Mouse (Mus musculus) hindbrain, embryonic 16.5 days (tissue): ENCODE measurements around the gene Ivl. TPM values are rescaled to one million over a fixed set of nuclear protein-coding genes. Genes with fewer than 3 reads are reported as not detected.

Experiments used
- ATAC-seq: fragments of 200-750 bp; cut with Nextera tagmentation; 2 replicates; pipeline ENCODE4 v1.8.0; 2017; ENCODE audit warnings: moderate TSS enrichment, moderate library complexity
- H3K27ac ChIP-seq: fragments of 300-500 bp; sonication (generic); 2 replicates; pipeline ENCODE4 v1.5.1; 2014; ENCODE audit warnings: low read depth, mild to moderate bottlenecking, control low read depth, low read length, moderate library complexity
- H3K27me3 ChIP-seq: fragments of 300-500 bp; sonication (generic); replicated peaks from 2 replicates; pipeline ENCODE4 v1.6.1; 2014; ENCODE audit warnings: low read length; ENCODE audit not compliant: control insufficient read depth, insufficient read depth
- H3K36me3 ChIP-seq: fragments of 300-500 bp; sonication (generic); 2 replicates; pipeline ENCODE4 v1.6.1; 2014; ENCODE audit warnings: mild to moderate bottlenecking, low read length, moderate library complexity, mixed read lengths; ENCODE audit not compliant: control insufficient read depth, insufficient read depth
- H3K4me1 ChIP-seq: fragments of 300-500 bp; sonication (generic); 2 replicates; pipeline ENCODE4 v1.6.1; 2014; ENCODE audit warnings: low read depth, low read length; ENCODE audit not compliant: control insufficient read depth, insufficient read depth
- H3K4me2 ChIP-seq: fragments of 300-500 bp; sonication (generic); 2 replicates; pipeline ENCODE4 v1.6.1; 2014; ENCODE audit warnings: mild to moderate bottlenecking, low read length, control low read depth, moderate library complexity
- H3K4me3 ChIP-seq: fragments of 300-500 bp; sonication (generic); 2 replicates; pipeline ENCODE4 v1.5.1; 2014; ENCODE audit warnings: mild to moderate bottlenecking, low read length, control low read depth, moderate library complexity
- H3K9ac ChIP-seq: fragments of 300-500 bp; sonication (generic); 2 replicates; pipeline ENCODE4 v1.6.1; 2014; ENCODE audit warnings: low read depth, mild to moderate bottlenecking, control low read depth, low read length, moderate library complexity
- H3K9me3 ChIP-seq: fragments of 300-500 bp; sonication (generic); 2 replicates; pipeline ENCODE4 v1.6.1; 2014; ENCODE audit warnings: mild to moderate bottlenecking, low read length, moderate library complexity; ENCODE audit not compliant: control insufficient read depth
- WGBS: fragments of 180-500 bp; shearing (Covaris S2); extraction: QIAGEN DNeasy Blood & Tissue Kit; methylation state at CpG from one replicate; pipeline ENCODE4 v1.1.7; 2014; 5-methylcytosine and 5-hydroxymethylcytosine counted together
- polyA plus RNA-seq: library from polyadenylated mRNA; unstranded; fragments of >200 nt; fragmentation: Nextera tagmentation; extraction: Ambion mirVana; gene quantifications from 2 replicates; pipeline ENCODE4 v1.2.1, GENCODE M21; 2015

The Ivl gene
- polyA plus RNA-seq: not detected in 2 replicates

DNA sequence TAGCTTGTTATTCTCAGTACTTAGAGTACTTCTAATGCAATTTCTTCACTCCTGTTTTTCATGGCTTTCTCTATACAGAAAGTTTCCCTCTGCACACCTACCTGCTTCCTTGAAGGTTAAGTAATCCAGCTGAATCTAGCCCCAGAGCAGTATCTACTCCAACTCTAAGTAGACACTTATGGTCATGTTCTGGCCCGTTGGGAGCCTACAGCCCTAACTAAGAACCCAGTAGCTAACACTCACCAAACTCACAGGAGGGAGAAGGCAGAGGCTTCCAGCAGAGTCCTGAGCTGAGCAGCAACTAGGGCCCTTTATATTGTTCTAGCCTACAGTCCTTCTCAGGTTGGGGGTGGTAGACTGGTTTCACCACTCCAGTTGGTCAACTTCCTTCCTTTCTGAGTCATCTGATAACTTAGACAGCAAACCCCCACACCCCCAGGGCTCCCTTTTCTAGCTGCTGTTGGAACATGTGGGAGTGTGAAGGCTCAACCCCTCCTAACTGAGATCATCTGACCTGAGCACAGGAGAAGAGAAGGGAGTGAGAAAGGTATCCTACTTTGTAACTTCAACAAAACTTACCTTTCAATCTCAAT lies at the start of gene Ivl:
Ivl (minus strand) TSS at position 287 of the 593 bp plus-strand sequence.
- H3K4me3 ChIP-seq: no peak within 1 kb of the TSS
- H3K4me1 ChIP-seq: no peaks in the 10 kb centered on the region
- no peak within 1 kb of the TSS for H3K27ac ChIP-seq
- no peak within 1 kb of the TSS for H3K9ac ChIP-seq
- no peaks in the 10 kb centered on the region for H3K27me3 ChIP-seq
- H3K4me2 ChIP-seq: no peak within 1 kb of the TSS
- H3K9me3 ChIP-seq: no peaks in the 10 kb centered on the region
- no peaks in the 10 kb centered on the region for H3K36me3 ChIP-seq
- 87% methylated on average over 1 of the region's 1 CpGs for WGBS
- no peak for ATAC-seq

DNA sequence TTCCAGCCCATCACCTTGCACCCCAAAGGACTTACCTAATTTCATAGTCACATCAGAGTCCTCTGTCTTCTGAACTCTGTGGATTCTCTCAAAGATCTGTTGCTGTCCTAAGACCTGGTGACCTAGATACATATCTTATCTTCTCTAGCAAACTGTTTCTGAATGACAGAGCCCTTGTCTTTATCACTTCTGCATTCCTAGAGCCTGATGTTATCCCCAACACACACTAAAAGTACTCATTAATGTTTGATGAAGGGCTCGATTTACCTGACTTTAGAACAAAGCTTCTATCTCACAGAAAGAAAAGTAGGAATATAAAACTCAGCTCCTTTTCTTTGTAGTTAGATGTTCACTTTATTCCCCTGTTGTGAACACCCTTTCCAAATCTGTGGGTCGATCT lies 48.0 kb upstream of the Ivl start, which contains the start of gene Lce6a:
Lce6a (minus strand) TSS at position 101 of the 400 bp plus-strand sequence.
- 83% methylated on average over 2 of the region's 2 CpGs for WGBS
- Histone ChIP-seq H3K9ac (no peak within 1 kb of the TSS), H3K4me1 (no peaks in the 10 kb centered on the region), H3K27ac (no peak within 1 kb of the TSS), H3K27me3 (no peaks in the 10 kb centered on the region), H3K9me3 (no peaks in the 10 kb centered on the region), H3K36me3 (no peaks in the 10 kb centered on the region), H3K4me3 (no peak within 1 kb of the TSS), H3K4me2 (no peak within 1 kb of the TSS)
- no peak for ATAC-seq

DNA sequence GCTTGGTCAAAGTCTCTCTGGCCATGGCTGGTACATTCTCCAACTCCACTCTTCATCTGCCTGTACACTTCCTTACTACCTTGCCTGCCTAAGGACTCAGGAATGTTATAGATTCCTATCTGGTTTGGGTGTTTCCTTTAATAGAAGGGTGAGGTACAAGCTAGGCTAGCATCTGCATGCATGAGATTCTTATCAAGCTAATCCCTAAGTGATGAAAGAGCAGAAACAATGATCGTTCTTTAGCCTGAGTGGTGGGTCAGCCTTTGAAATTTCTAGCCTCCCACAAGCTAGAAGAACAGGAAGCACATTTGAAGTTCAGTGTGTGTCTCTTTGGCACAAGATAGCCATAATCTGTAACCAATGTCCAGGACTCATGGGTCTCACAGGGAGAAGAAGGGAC lies 36.3 kb upstream of the Ivl start:
- Histone ChIP-seq H3K36me3 (no peaks in the 10 kb centered on the region), H3K27ac (no peak overlapping the region), H3K4me3 (no peak overlapping the region), H3K9me3 (no peaks in the 10 kb centered on the region), H3K4me1 (no peaks in the 10 kb centered on the region), H3K9ac (no peak overlapping the region), H3K27me3 (no peaks in the 10 kb centered on the region), H3K4me2 (no peak overlapping the region)
- WGBS: 81% methylated on average over 1 of the region's 1 CpGs
- no peak for ATAC-seq

DNA sequence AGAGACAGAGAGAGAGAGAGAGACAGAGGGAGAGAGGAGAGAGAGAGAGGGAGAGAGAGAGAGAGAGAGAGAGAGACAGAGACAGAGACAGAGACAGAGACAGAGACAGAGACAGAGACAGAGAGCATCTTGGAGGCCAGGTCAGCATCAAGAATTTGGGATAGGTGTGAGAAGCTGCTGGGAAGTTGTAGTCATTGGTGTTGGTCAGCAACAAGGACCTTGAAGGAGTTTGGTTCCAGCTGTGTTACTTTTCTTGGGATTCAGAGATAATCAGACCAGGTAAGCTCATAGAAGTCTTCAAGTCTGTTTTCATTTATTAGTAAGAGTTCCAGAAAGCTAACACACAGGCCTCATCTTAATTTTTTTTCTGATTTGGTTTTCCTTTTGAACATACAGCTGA lies 33.9 kb upstream of the Ivl start, which contains the start of gene 2210017I01Rik:
2210017I01Rik (minus strand) TSS at position 101 of the 400 bp plus-strand sequence.
- Histone ChIP-seq H3K36me3 (no peaks in the 10 kb centered on the region), H3K27me3 (no peaks in the 10 kb centered on the region), H3K4me1 (no peaks in the 10 kb centered on the region), H3K27ac (no peak within 1 kb of the TSS), H3K4me2 (no peak within 1 kb of the TSS), H3K4me3 (no peak within 1 kb of the TSS), H3K9ac (no peak within 1 kb of the TSS), H3K9me3 (no peaks in the 10 kb centered on the region)
- ATAC-seq: no peak

DNA sequence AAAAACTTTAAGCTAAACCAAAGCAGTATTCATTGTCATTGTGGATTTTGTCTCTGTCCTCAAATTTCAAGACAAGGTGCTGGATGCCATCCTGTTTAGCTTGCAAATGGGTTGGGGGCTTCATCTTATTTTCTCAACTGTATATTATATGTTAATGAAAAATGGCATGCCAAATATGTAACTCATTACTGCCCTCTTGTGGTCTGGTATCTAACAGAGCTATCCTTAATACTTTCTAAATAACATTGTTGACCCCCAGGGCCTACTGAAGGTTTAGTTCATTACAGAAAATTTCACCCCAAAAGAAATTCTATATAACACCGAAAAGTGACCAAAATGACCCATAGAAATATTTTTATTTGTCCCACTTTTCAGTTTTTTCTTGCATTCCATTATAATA lies 28.6 kb upstream of the Ivl start:
- Histone ChIP-seq H3K4me2 (no peak overlapping the region), H3K36me3 (no peaks in the 10 kb centered on the region), H3K4me3 (no peak overlapping the region), H3K9ac (no peak overlapping the region), H3K27me3 (no peaks in the 10 kb centered on the region), H3K9me3 (no peaks in the 10 kb centered on the region; the same call in 1 of the 2 replicates), H3K4me1 (no peaks in the 10 kb centered on the region), H3K27ac (no peak overlapping the region)
- no peak for ATAC-seq
- WGBS: 42% methylated on average over 1 of the region's 1 CpGs

GRCm38 (mm10) chr3:92600456-92600855 lies 26.9 kb upstream of the Ivl start:
- Histone ChIP-seq H3K4me1 (no peaks in the 10 kb centered on the region), H3K4me3 (no peak overlapping the region), H3K27ac (no peak overlapping the region), H3K36me3 (no peaks in the 10 kb centered on the region), H3K27me3 (no peaks in the 10 kb centered on the region), H3K9ac (no peak overlapping the region), H3K9me3 (no peaks in the 10 kb centered on the region; the same call in 1 of the 2 replicates), H3K4me2 (no peak overlapping the region)
- ATAC-seq: no peak
- WGBS: 50% methylated on average over 1 of the region's 1 CpGs

DNA sequence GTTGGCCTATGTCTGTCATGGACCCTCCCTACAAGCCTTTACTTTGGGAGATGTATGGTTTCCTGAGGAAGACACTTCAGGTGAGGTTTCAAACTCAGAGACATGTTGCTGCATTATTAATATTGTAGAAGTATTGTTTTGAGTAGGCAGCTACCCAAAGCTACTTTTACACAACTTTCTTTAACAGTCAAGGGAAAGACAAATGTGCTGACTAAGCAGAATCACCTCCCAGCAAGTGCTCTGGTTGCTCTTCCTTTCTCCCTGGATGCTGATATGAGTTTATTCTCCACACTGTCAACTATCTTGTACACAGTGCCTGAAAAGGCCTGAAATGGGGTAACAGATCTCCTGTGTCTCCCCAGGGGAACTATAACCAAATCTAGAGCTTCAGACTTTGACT lies 26.4 kb upstream of the Ivl start:
- Histone ChIP-seq H3K9ac (no peak overlapping the region), H3K36me3 (no peaks in the 10 kb centered on the region), H3K4me2 (no peak overlapping the region), H3K4me3 (no peak overlapping the region), H3K27me3 (no peaks in the 10 kb centered on the region), H3K9me3 (no peaks in the 10 kb centered on the region; the same call in 1 of the 2 replicates), H3K4me1 (no peaks in the 10 kb centered on the region), H3K27ac (no peak overlapping the region)
- no peak for ATAC-seq

GRCm38 (mm10) chr3:92598429-92598828 lies 24.9 kb upstream of the Ivl start:
- H3K9me3 ChIP-seq: no peaks in the 10 kb centered on the region; the same call in 1 of the 2 replicates
- H3K27ac ChIP-seq: no peak overlapping the region
- H3K4me2 ChIP-seq: no peak overlapping the region
- no peak for ATAC-seq
- H3K36me3 ChIP-seq: no peaks in the 10 kb centered on the region
- WGBS: 92% methylated on average over 2 of the region's 2 CpGs
- H3K9ac ChIP-seq: no peak overlapping the region
- no peaks in the 10 kb centered on the region for H3K4me1 ChIP-seq
- H3K4me3 ChIP-seq: no peak overlapping the region
- no peaks in the 10 kb centered on the region for H3K27me3 ChIP-seq

DNA sequence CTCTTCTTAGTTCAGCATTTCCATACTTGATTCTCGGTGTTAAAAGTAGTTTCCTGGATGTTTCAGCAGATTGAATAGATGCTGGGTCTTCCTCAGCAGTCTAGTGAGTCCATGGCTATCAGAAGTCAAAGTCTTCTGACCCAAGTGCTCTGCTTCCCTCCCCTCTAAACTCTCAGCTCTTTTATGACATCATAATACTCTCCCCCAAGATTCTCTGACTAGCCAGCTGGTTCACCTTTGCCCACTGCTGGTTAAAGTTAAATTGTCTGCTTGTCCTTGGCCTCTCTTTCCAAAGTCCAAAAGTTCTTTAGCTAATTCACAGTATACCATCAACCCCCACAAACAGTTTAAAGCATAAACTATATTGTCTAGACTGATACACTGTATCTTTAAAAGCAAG lies 15.3 kb upstream of the Ivl start, which contains the start of gene Smcp:
Smcp (minus strand) TSS at position 140 of the 400 bp plus-strand sequence.
- no peak for ATAC-seq
- Histone ChIP-seq H3K27ac (no peak within 1 kb of the TSS), H3K27me3 (no peaks in the 10 kb centered on the region), H3K4me2 (no peak within 1 kb of the TSS), H3K9me3 (no peaks in the 10 kb centered on the region), H3K4me3 (no peak within 1 kb of the TSS), H3K9ac (no peak within 1 kb of the TSS), H3K36me3 (no peaks in the 10 kb centered on the region), H3K4me1 (no peaks in the 10 kb centered on the region)
- WGBS: 70% methylated on average over 1 of the region's 1 CpGs
